Mouse (Mus musculus): ENCODE data around the gene Dzank1.

The Dzank1 gene

GRCm38 (mm10) chr2:144526981-144527820 lies at the start of gene Dzank1, which contains the start of gene Polr3f:
Gene Dzank1, minus strand, starts transcription at chr2:144527414.
Gene Polr3f, plus strand, starts transcription at chr2:144527718.
- peak; percentile 94 to 95 for DNase-seq

GRCm38 (mm10) chr2:144555820-144556552 lies 28.8 kb upstream of the Dzank1 start, which contains the start of gene Sec23b:
Gene Sec23b, plus strand, starts transcription at chr2:144556229.
- DNase-seq, result peak; percentile 92 to 95

GRCm38 (mm10) chr2:144555286-144555819 lies 28.1 kb upstream of the Dzank1 start:
- no peak for DNase-seq

GRCm38 (mm10) chr2:144553905-144554304 lies 26.7 kb upstream of the Dzank1 start:
- DNase-seq, result no peak

- peak; percentile 40 to 42 for DNase-seq
These were observed 23.3 kb upstream of the Dzank1 start, which contains the start of gene Rbbp9 for GRCm38 (mm10) chr2:144550529-144550928. Gene Rbbp9, minus strand, starts transcription at chr2:144550869.

- DNase-seq, result no peak
These were observed 20.3 kb upstream of the Dzank1 start for GRCm38 (mm10) chr2:144547559-144547958.

GRCm38 (mm10) chr2:144545481-144545880 lies 18.3 kb upstream of the Dzank1 start:
- DNase-seq, result no peak

GRCm38 (mm10) chr2:144545061-144545460 lies 17.8 kb upstream of the Dzank1 start:
- no peak for DNase-seq

- DNase-seq, result no peak
These were observed 17.4 kb upstream of the Dzank1 start for GRCm38 (mm10) chr2:144544630-144545029.

- DNase-seq, result no peak
These were observed 16.5 kb upstream of the Dzank1 start for GRCm38 (mm10) chr2:144543670-144544069.

- DNase-seq, result no peak
These were observed 14.0 kb upstream of the Dzank1 start for GRCm38 (mm10) chr2:144541246-144541645.

- DNase-seq, result no peak
These were observed 9.9 kb upstream of the Dzank1 start for GRCm38 (mm10) chr2:144537123-144537522.

GRCm38 (mm10) chr2:144527821-144528174 lies 584 bp upstream of the Dzank1 start:
- no peak for DNase-seq

- DNase-seq, result no peak
These were observed 1.4 kb downstream of the Dzank1 start for GRCm38 (mm10) chr2:144525856-144526255.

- no peak for DNase-seq
These were observed 7.4 kb downstream of the Dzank1 start for GRCm38 (mm10) chr2:144519772-144520171.

- DNase-seq, result no peak
These were observed 12.6 kb downstream of the Dzank1 start for GRCm38 (mm10) chr2:144514619-144515018.

GRCm38 (mm10) chr2:144502134-144502533 lies 25.1 kb downstream of the Dzank1 start:
- no peak for DNase-seq

GRCm38 (mm10) chr2:144489342-144489741 lies 37.9 kb downstream of the Dzank1 start:
- no peak for DNase-seq

- DNase-seq, result no peak
These were observed 39.7 kb downstream of the Dzank1 start for GRCm38 (mm10) chr2:144487476-144487875.

- DNase-seq, result no peak
These were observed 41.8 kb downstream of the Dzank1 start for GRCm38 (mm10) chr2:144485439-144485838.

GRCm38 (mm10) chr2:144484084-144484483 lies 43.1 kb downstream of the Dzank1 start:
- DNase-seq, result no peak

GRCm38 (mm10) chr2:144479421-144479820 lies 47.8 kb downstream of the Dzank1 start:
- DNase-seq, result no peak

GRCm38 (mm10) chr2:144467203-144467602 lies 60.0 kb downstream of the Dzank1 start:
- DNase-seq, result no peak

Measured in thymus, adult 18-20 months (tissue).